Mouse (Mus musculus) heart, postnatal 0 days (tissue): ENCODE measurements around the gene Zfp157. TPM values are rescaled to one million over a fixed set of nuclear protein-coding genes. Genes with fewer than 3 reads are reported as not detected.
"Not testable (repeated sequence)": the region's sequence is repeated elsewhere in the genome, so short reads cannot be mapped to it uniquely, and the experiment has no call there.

Experiments used
- ATAC-seq: fragments of 200-750 bp; cut with Nextera tagmentation; 2 replicates; pipeline ENCODE4 v1.8.0; 2017; ENCODE audit warnings: low read depth, moderate number of reproducible peaks, moderate library complexity; ENCODE audit not compliant: insufficient read depth
- DNase-seq: peaks from one replicate; pipeline ENCODE4 v3.0.0-alpha.2; 2016; ENCODE audit warnings: low spot score
- H3K27ac ChIP-seq: fragments of 300-500 bp; sonication (generic); 2 replicates; pipeline ENCODE4 v1.5.1; 2014; ENCODE audit warnings: low read depth, mild to moderate bottlenecking
- H3K27me3 ChIP-seq: fragments of 300-500 bp; sonication (generic); 2 replicates; pipeline ENCODE4 v1.6.1; 2014; ENCODE audit warnings: low read length, mixed read lengths; ENCODE audit not compliant: control insufficient read depth, insufficient read depth
- H3K36me3 ChIP-seq: fragments of 300-500 bp; sonication (generic); replicated peaks from 2 replicates; pipeline ENCODE4 v1.6.1; 2014; ENCODE audit warnings: low read length, mixed read lengths; ENCODE audit not compliant: control insufficient read depth, insufficient read depth
- H3K4me1 ChIP-seq: fragments of 300-500 bp; sonication (generic); 2 replicates; pipeline ENCODE4 v1.6.1; 2014; ENCODE audit warnings: antibody characterized with exemption; ENCODE audit not compliant: control insufficient read depth, insufficient read depth
- H3K4me2 ChIP-seq: fragments of 300-500 bp; sonication (generic); 2 replicates; pipeline ENCODE4 v1.6.1; 2014; ENCODE audit warnings: low read depth, mild to moderate bottlenecking, low read length, moderate library complexity
- H3K4me3 ChIP-seq: fragments of 300-500 bp; sonication (generic); 2 replicates; pipeline ENCODE4 v1.5.1; 2014; ENCODE audit warnings: low read depth, low read length
- H3K9ac ChIP-seq: fragments of 300-500 bp; sonication (generic); replicated peaks from 2 replicates; pipeline ENCODE4 v1.6.1; 2014; ENCODE audit warnings: low read depth, low read length, mixed read lengths
- H3K9me3 ChIP-seq: fragments of 300-500 bp; sonication (generic); replicated peaks from 2 replicates; pipeline ENCODE4 v1.6.1; 2016; ENCODE audit warnings: low read length; ENCODE audit not compliant: control insufficient read depth
- CTCF ChIP-seq: IDR thresholded peaks from 2 replicates; pipeline ENCODE4 v1.5.1; 2016; ENCODE audit warnings: antibody characterized with exemption, control low read depth, low read depth
- EP300 ChIP-seq: IDR thresholded peaks from 2 replicates; pipeline ENCODE4 v1.6.1; 2016; ENCODE audit warnings: antibody characterized with exemption, low read depth
- WGBS: fragments of 180-500 bp; shearing (Covaris S2); extraction: QIAGEN DNeasy Blood & Tissue Kit; methylation state at CpG from one replicate; pipeline ENCODE4 v1.1.7; 2014; 5-methylcytosine and 5-hydroxymethylcytosine counted together
- polyA plus RNA-seq: library from polyadenylated mRNA; unstranded; fragments of >200 nt; fragmentation: Nextera tagmentation; extraction: Ambion mirVana; gene quantifications from 2 replicates; pipeline ENCODE4 v1.2.1, GENCODE M21; 2015
- total RNA-seq: library from RNA; depleted of rRNA; stranded (reverse); fragments of >200 nt; gene quantifications from 2 replicates; pipeline ENCODE4 v1.2.3, GENCODE M21; 2014; ENCODE audit warnings: low replicate concordance; rRNA removed

Zfp157 gene
- total and polyA plus RNA-seq, 2 experiments from 2014 or later = 13.1 to 15.5 TPM

- no peaks in the 10 kb centered on the region for H3K9me3 ChIP-seq
- H3K36me3 ChIP-seq = no peaks in the 10 kb centered on the region
- no peak overlapping the region for H3K4me2 ChIP-seq
- ATAC-seq (no peak), DNase-seq (peak; percentile 25)
- no peak overlapping the region for H3K4me3 ChIP-seq
- no peak for TF ChIP-seq EP300
- TF ChIP-seq CTCF = peak; percentile 77
- H3K4me1 ChIP-seq = no peaks in the 10 kb centered on the region
- WGBS = 21% methylated on average over 6 of the region's 6 CpGs
- H3K27ac ChIP-seq = no peak overlapping the region
- no peak overlapping the region for H3K9ac ChIP-seq
- H3K27me3 ChIP-seq = no peaks in the 10 kb centered on the region
These were observed 32.3 kb downstream of the Zfp157 start for GRCm38 (mm10) chr5:138473601-138474000.

- not testable (repeated sequence) for H3K9me3 ChIP-seq, H3K27me3 ChIP-seq, H3K4me1 ChIP-seq, ATAC-seq, H3K9ac ChIP-seq, H3K4me3 ChIP-seq, H3K36me3 ChIP-seq, DNase-seq, H3K4me2 ChIP-seq, H3K27ac ChIP-seq
- WGBS = 83% methylated on average over 10 of the region's 12 CpGs
These were observed 63.3 kb downstream of the Zfp157 start for GRCm38 (mm10) chr5:138504548-138504947.

Other genes starting within 250 kb of the Zfp157 start
- gene Mblac1, start 247.2 kb upstream of the Zfp157 start, total RNA-seq = 1.4 and 6.8 TPM in 2 replicates
- gene Mblac1, start 247.2 kb upstream of the Zfp157 start, polyA plus RNA-seq = 5.1 and 5.6 TPM in 2 replicates
- gene Nxpe5, start 215.6 kb upstream of the Zfp157 start, total RNA-seq = 0.76 TPM in 1 of 2 replicates, not detected in the other
- gene Nxpe5, start 215.6 kb upstream of the Zfp157 start, polyA plus RNA-seq = 0.07 TPM in 1 of 2 replicates, not detected in the other
- 60.2 and 102 TPM in 2 replicates for gene Lamtor4, start 186.0 kb upstream of the Zfp157 start, total RNA-seq
- 101 and 104 TPM in 2 replicates for gene Lamtor4, start 186.0 kb upstream of the Zfp157 start, polyA plus RNA-seq
- gene BC037034, start 177.4 kb upstream of the Zfp157 start, total RNA-seq = 12.0 and 13.4 TPM in 2 replicates
- gene BC037034, start 177.4 kb upstream of the Zfp157 start, polyA plus RNA-seq = 0.96 and 1.1 TPM in 2 replicates
- not detected in 2 replicates for gene Gal3st4, start 168.6 kb upstream of the Zfp157 start, total RNA-seq
- 0.47 and 0.60 TPM in 2 replicates for gene Gal3st4, start 168.6 kb upstream of the Zfp157 start, polyA plus RNA-seq
- not detected in 2 replicates for gene Gm43720, start 161.5 kb upstream of the Zfp157 start, total RNA-seq
- gene Gm43720, start 161.5 kb upstream of the Zfp157 start, polyA plus RNA-seq = 0.05 and 0.07 TPM in 2 replicates
- 1.1 and 6.0 TPM in 2 replicates for gene Gpc2, start 161.5 kb upstream of the Zfp157 start, total RNA-seq
- gene Gpc2, start 161.5 kb upstream of the Zfp157 start, polyA plus RNA-seq = 1.9 TPM in 2 replicates
- 8.2 TPM in 1 of 2 replicates, not detected in the other for gene Stag3, start 161.2 kb upstream of the Zfp157 start, total RNA-seq
- 0.49 and 0.68 TPM in 2 replicates for gene Stag3, start 161.2 kb upstream of the Zfp157 start, polyA plus RNA-seq
- not detected in 2 replicates for gene Pvrig, start 99.5 kb upstream of the Zfp157 start, total RNA-seq
- gene Pvrig, start 99.5 kb upstream of the Zfp157 start, polyA plus RNA-seq = not detected in 2 replicates
- gene 1700123K08Rik, start 123.2 kb downstream of the Zfp157 start, total RNA-seq = not detected in 2 replicates
- gene 1700123K08Rik, start 123.2 kb downstream of the Zfp157 start, polyA plus RNA-seq = not detected in 2 replicates
- 20.8 and 27.2 TPM in 2 replicates for gene Zfp68, start 178.3 kb downstream of the Zfp157 start, total RNA-seq
- 42.7 and 43.1 TPM in 2 replicates for gene Zfp68, start 178.3 kb downstream of the Zfp157 start, polyA plus RNA-seq
- gene A430033K04Rik, start 181.4 kb downstream of the Zfp157 start, total RNA-seq = 0.61 and 4.1 TPM in 2 replicates
- 4.9 and 5.6 TPM in 2 replicates for gene A430033K04Rik, start 181.4 kb downstream of the Zfp157 start, polyA plus RNA-seq